Mouse (Mus musculus) CD4-positive helper T cell, adult 2 months (primary cell): Measurements from ENCODE around the gene Tnmd.

Experiments
- DNase-seq: peaks from one replicate; pipeline ENCODE4 v3.0.0-alpha.2; 2012; ENCODE audit warnings: low read depth, missing footprints, low spot score

Tnmd gene

GRCm38 (mm10) chrX:133850680-133851079, at the start of gene Tnmd:
TSS of gene Tnmd (plus strand) at chrX:133850980.
- no peak for DNase-seq

- DNase-seq, result no peak
These were observed 2.9 kb downstream of the Tnmd start for GRCm38 (mm10) chrX:133853637-133854036.

GRCm38 (mm10) chrX:133869743-133870142, 19.0 kb downstream of the Tnmd start:
- DNase-seq, result no peak

GRCm38 (mm10) chrX:133887308-133887707, 36.5 kb downstream of the Tnmd start:
- peak; percentile 9 for DNase-seq

GRCm38 (mm10) chrX:133888111-133888510, 37.3 kb downstream of the Tnmd start:
- no peak for DNase-seq

- DNase-seq, result peak; percentile 74
These were observed 47.3 kb downstream of the Tnmd start, which contains the start of gene Tspan6 for GRCm38 (mm10) chrX:133898014-133898542. TSS of gene Tspan6 (minus strand) at chrX:133898429.

- DNase-seq, result no peak
These were observed 57.5 kb downstream of the Tnmd start, which contains the start of gene Srpx2 for GRCm38 (mm10) chrX:133908261-133908660. TSS of gene Srpx2 (plus strand) at chrX:133908426.

GRCm38 (mm10) chrX:133911397-133912103, 60.8 kb downstream of the Tnmd start:
- DNase-seq, result no peak

GRCm38 (mm10) chrX:133913006-133913405, 62.2 kb downstream of the Tnmd start:
- DNase-seq, result no peak

- DNase-seq, result no peak
These were observed 63.4 kb downstream of the Tnmd start for GRCm38 (mm10) chrX:133914219-133914618.
